ENCODE assay signal across 8 mouse cellular contexts in genomic region chr11:69914372-69914764, GRCm38 (mm10). TPM values are rescaled to one million over a fixed set of nuclear protein-coding genes. Genes with fewer than 3 reads are reported as not detected.
A peak's percentile ranks its signal among the peaks of the same experiment; 100 is the strongest.
DNase-seq lines count a peak whose midpoint lies in the region; ATAC-seq and TF ChIP-seq lines count a peak whose summit lies in the region.

No protein-coding gene starts in this region.

- TF ChIP-seq POLR2A in lung, adult 2 months (IDR thresholded peaks at IDR 0.05; ENCODE audit: borderline replicate concordance, extremely low read depth, low read depth, low read length): no peak
- no peak for TF ChIP-seq POLR2A in cortical plate, adult 2 months (IDR thresholded peaks at IDR 0.05; ENCODE audit: extremely low read depth, insufficient read depth, low read length)

- no peaks in the 10 kb centered on the region for H3K9me3 ChIP-seq in hindbrain, postnatal 0 days (ENCODE audit: low read length)
- H3K9me3 ChIP-seq in midbrain, embryonic 13.5 days: no peaks in the 10 kb centered on the region

- H3K9ac ChIP-seq in hindbrain, postnatal 0 days (replicated peaks; ENCODE audit: low read length): peak overlapping the region; percentile 93
- peak overlapping the region; percentile 94 for H3K9ac ChIP-seq in midbrain, embryonic 13.5 days (replicated peaks)

- 2% methylated on average over 17 of the region's 17 CpGs for WGBS in lung, adult 2 months
- 4% methylated on average over 17 of the region's 17 CpGs for WGBS in hindbrain, postnatal 0 days
- 2% methylated on average over 17 of the region's 17 CpGs for WGBS in midbrain, embryonic 13.5 days

- H3K4me2 ChIP-seq in hindbrain, postnatal 0 days (ENCODE audit: low read depth, low read length): peak overlapping the region; percentile 97
- peak overlapping the region; percentile 100 for H3K4me2 ChIP-seq in midbrain, embryonic 13.5 days (replicated peaks)

- peak overlapping the region; percentile 38 for H3K27ac ChIP-seq in cortical plate, adult 2 months (ENCODE audit: insufficient read depth, low read length)
- H3K27ac ChIP-seq in hindbrain, postnatal 0 days: peak overlapping the region; percentile 91
- H3K27ac ChIP-seq in midbrain, embryonic 13.5 days: peak overlapping the region; percentile 89

- peaks cover 22% of the 10 kb centered on the region for H3K4me1 ChIP-seq in lung, adult 2 months (ENCODE audit: control insufficient read depth, insufficient read depth, low read length)
- peaks cover 2% of the 10 kb centered on the region; the same call in 1 of the 2 replicates for H3K4me1 ChIP-seq in cortical plate, adult 2 months (ENCODE audit: control insufficient read depth, insufficient read depth, low read length)
- H3K4me1 ChIP-seq in hindbrain, postnatal 0 days (ENCODE audit: insufficient read depth, low read length): peaks cover 11% of the 10 kb centered on the region
- peaks cover 43% of the 10 kb centered on the region for H3K4me1 ChIP-seq in midbrain, embryonic 13.5 days (replicated peaks)

- no peak for DNase-seq in lung, adult 2 months
- DNase-seq in lung, postnatal 14 days: no peak
- DNase-seq in hindbrain, postnatal 0 days (ENCODE audit: low spot score): no peak
- DNase-seq in frontal cortex, adult 2 months (ENCODE audit: extremely low spot score in 1 of 2, low spot score in 1 of 2): no peak
- no peak for DNase-seq in layer of hippocampus, adult 8-10 months (ENCODE audit: low spot score in 2 of 2)
- DNase-seq in ovary, postnatal 10 days (ENCODE audit: low spot score): no peak

- no peak for ATAC-seq in hindbrain, postnatal 0 days
- ATAC-seq in midbrain, embryonic 13.5 days: no peak

- H3K36me3 ChIP-seq in hindbrain, postnatal 0 days (ENCODE audit: insufficient read depth, low read length): peaks cover 67% of the 10 kb centered on the region
- peaks cover 85% of the 10 kb centered on the region for H3K36me3 ChIP-seq in midbrain, embryonic 13.5 days

- H3K27me3 ChIP-seq in hindbrain, postnatal 0 days (ENCODE audit: insufficient read depth, low read length): no peaks in the 10 kb centered on the region
- H3K27me3 ChIP-seq in midbrain, embryonic 13.5 days: no peaks in the 10 kb centered on the region

- H3K4me3 ChIP-seq in lung, adult 2 months (replicated peaks; ENCODE audit: extremely low read depth, low read depth, low read length): peak overlapping the region; percentile 88
- peak overlapping the region; percentile 81 for H3K4me3 ChIP-seq in cortical plate, adult 2 months (ENCODE audit: insufficient read depth, low read length)
- H3K4me3 ChIP-seq in hindbrain, postnatal 0 days (ENCODE audit: low read length): peak overlapping the region; percentile 84
- H3K4me3 ChIP-seq in midbrain, embryonic 13.5 days (replicated peaks): peak overlapping the region; percentile 94

- TF ChIP-seq CTCF in lung, adult 2 months (IDR thresholded peaks at IDR 0.05; ENCODE audit: insufficient read depth, low read length): no peak
- no peak for TF ChIP-seq CTCF in cortical plate, adult 2 months (IDR thresholded peaks at IDR 0.05; ENCODE audit: extremely low read depth, insufficient read depth, low read length)
- no peak for TF ChIP-seq CTCF in hindbrain, postnatal 0 days (IDR thresholded peaks at IDR 0.05; ENCODE audit: low read depth)

RNA-seq across cellular contexts. Expression of gene Gps2, which starts 0.7 kb away (rescaled TPM):
- 104 and 112 TPM in 2 replicates for polyA plus RNA-seq in lung, adult 2 months (2012; rRNA removed)
- polyA plus RNA-seq in cortical plate, adult 2 months (2012; rRNA removed): 53.5 and 55.2 TPM in 2 replicates
- 48.1 and 67.6 TPM in 2 replicates for total RNA-seq in hindbrain, postnatal 0 days (2014; rRNA removed)
- 60.8 and 65.9 TPM in 2 replicates for polyA plus RNA-seq in hindbrain, postnatal 0 days (2015; fragmentation: Nextera tagmentation; extraction: Ambion mirVana)
- polyA plus RNA-seq in midbrain, embryonic 13.5 days (2015; fragmentation: Nextera tagmentation; extraction: Ambion mirVana): 81.9 and 87.0 TPM in 2 replicates
- polyA plus RNA-seq in frontal cortex, adult 2 months (2012; rRNA removed): 64.6 and 69.0 TPM in 2 replicates
- total RNA-seq in layer of hippocampus, adult 8-10 months (2022): 10 to 100 TPM; 28.2 to 44.5 (median 38.4) TPM

RNA-seq across cellular contexts. Expression of gene Eif5a, which starts 7.4 kb away (rescaled TPM):
- 216 and 372 TPM in 2 replicates for polyA plus RNA-seq in lung, adult 2 months (2012; rRNA removed)
- 577 and 581 TPM in 2 replicates for polyA plus RNA-seq in cortical plate, adult 2 months (2012; rRNA removed)
- 491 and 500 TPM in 2 replicates for total RNA-seq in hindbrain, postnatal 0 days (2014; rRNA removed)
- 1,157 and 1,160 TPM in 2 replicates for polyA plus RNA-seq in hindbrain, postnatal 0 days (2015; fragmentation: Nextera tagmentation; extraction: Ambion mirVana)
- polyA plus RNA-seq in midbrain, embryonic 13.5 days (2015; fragmentation: Nextera tagmentation; extraction: Ambion mirVana): 1,160 and 1,188 TPM in 2 replicates
- 630 and 714 TPM in 2 replicates for polyA plus RNA-seq in frontal cortex, adult 2 months (2012; rRNA removed)
- total RNA-seq in layer of hippocampus, adult 8-10 months (2022): 100 to 1,000 TPM; 395 to 425 (median 420) TPM

RNA-seq across cellular contexts. Expression of gene Neurl4, which starts 13.5 kb away (rescaled TPM):
- 47.7 and 58.1 TPM in 2 replicates for polyA plus RNA-seq in lung, adult 2 months (2012; rRNA removed)
- polyA plus RNA-seq in cortical plate, adult 2 months (2012; rRNA removed): 98.3 and 107 TPM in 2 replicates
- total RNA-seq in hindbrain, postnatal 0 days (2014; rRNA removed): 95.1 and 118 TPM in 2 replicates
- 11.9 and 13.1 TPM in 2 replicates for polyA plus RNA-seq in hindbrain, postnatal 0 days (2015; fragmentation: Nextera tagmentation; extraction: Ambion mirVana)
- 18.6 and 19.8 TPM in 2 replicates for polyA plus RNA-seq in midbrain, embryonic 13.5 days (2015; fragmentation: Nextera tagmentation; extraction: Ambion mirVana)
- polyA plus RNA-seq in frontal cortex, adult 2 months (2012; rRNA removed): 98.0 and 101 TPM in 2 replicates
- 100 to 1,000 TPM in 3 of 4 experiments, 10 to 100 TPM in 1; 92.4 to 126 (median 112) TPM for total RNA-seq in layer of hippocampus, adult 8-10 months (2022)

RNA-seq across cellular contexts. Expression of gene 2810408A11Rik, which starts 13.6 kb away (rescaled TPM):
- 0.65 and 1.4 TPM in 2 replicates for polyA plus RNA-seq in lung, adult 2 months (2012; rRNA removed)
- 0.19 and 0.38 TPM in 2 replicates for polyA plus RNA-seq in cortical plate, adult 2 months (2012; rRNA removed)
- 2.9 and 9.7 TPM in 2 replicates for total RNA-seq in hindbrain, postnatal 0 days (2014; rRNA removed)
- 6.5 and 8.1 TPM in 2 replicates for polyA plus RNA-seq in hindbrain, postnatal 0 days (2015; fragmentation: Nextera tagmentation; extraction: Ambion mirVana)
- polyA plus RNA-seq in midbrain, embryonic 13.5 days (2015; fragmentation: Nextera tagmentation; extraction: Ambion mirVana): 16.1 and 17.1 TPM in 2 replicates
- polyA plus RNA-seq in frontal cortex, adult 2 months (2012; rRNA removed): 0.67 and 1.00 TPM in 2 replicates
- total RNA-seq in layer of hippocampus, adult 8-10 months (2022): under 1 TPM in 2 of 4 experiments, not detected in 2; 0.64 to 0.72 TPM

RNA-seq across cellular contexts. Expression of gene Acap1, which starts 19.0 kb away (rescaled TPM):
- 11.2 and 14.3 TPM in 2 replicates for polyA plus RNA-seq in lung, adult 2 months (2012; rRNA removed)
- 0.13 and 0.26 TPM in 2 replicates for polyA plus RNA-seq in cortical plate, adult 2 months (2012; rRNA removed)
- total RNA-seq in hindbrain, postnatal 0 days (2014; rRNA removed): 1.5 TPM in 1 of 2 replicates, not detected in the other
- polyA plus RNA-seq in hindbrain, postnatal 0 days (2015; fragmentation: Nextera tagmentation; extraction: Ambion mirVana): 0.20 and 0.21 TPM in 2 replicates
- 0.37 and 0.48 TPM in 2 replicates for polyA plus RNA-seq in midbrain, embryonic 13.5 days (2015; fragmentation: Nextera tagmentation; extraction: Ambion mirVana)
- 0.24 and 0.27 TPM in 2 replicates for polyA plus RNA-seq in frontal cortex, adult 2 months (2012; rRNA removed)
- under 1 TPM in 2 of 4 experiments, not detected in 2; 0.14 to 0.34 TPM for total RNA-seq in layer of hippocampus, adult 8-10 months (2022)

Comparison
In these comparisons a context has a peak if more than half of its experiments do, and no peak if none do; other contexts are left out.
1. H3K27ac ChIP-seq: peak in every context shown above with its lines; median percentile 91 in hindbrain, postnatal 0 days; 89 in midbrain, embryonic 13.5 days; 38 in cortical plate, adult 2 months.